Mouse (Mus musculus): ENCODE data around the gene Uck1.
A peak's percentile ranks its signal among the peaks of the same experiment; 100 is the strongest.

The Uck1 gene

GRCm38 (mm10) chr2:32218541-32219334 lies 41.2 kb downstream of the Uck1 start:
- DNase-seq (ENCODE audit: low spot score), result no peak

DNA sequence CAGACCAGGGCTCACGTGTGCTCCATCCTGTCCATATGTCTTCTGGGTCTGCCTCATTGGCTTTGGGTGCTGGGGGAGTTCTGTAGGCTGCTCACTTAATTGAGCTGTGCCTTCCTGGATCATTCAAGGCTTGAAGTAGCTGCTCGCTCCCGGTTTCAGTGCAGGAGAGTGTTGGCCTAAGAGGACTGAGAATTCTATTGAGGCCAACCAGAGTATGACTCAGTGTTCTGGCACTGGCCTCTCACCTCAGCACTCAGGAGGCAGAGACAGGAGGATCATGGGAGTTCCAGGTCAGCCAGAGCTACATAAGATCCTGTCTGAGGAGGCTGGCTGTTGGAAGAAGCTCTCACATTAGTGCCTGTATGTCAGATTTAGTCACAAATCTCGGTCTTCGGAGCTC lies 41.8 kb downstream of the Uck1 start:
- no peak for DNase-seq (ENCODE audit: low spot score)

GRCm38 (mm10) chr2:32217656-32218055 lies 42.3 kb downstream of the Uck1 start:
- DNase-seq (ENCODE audit: low spot score), result no peak

DNA sequence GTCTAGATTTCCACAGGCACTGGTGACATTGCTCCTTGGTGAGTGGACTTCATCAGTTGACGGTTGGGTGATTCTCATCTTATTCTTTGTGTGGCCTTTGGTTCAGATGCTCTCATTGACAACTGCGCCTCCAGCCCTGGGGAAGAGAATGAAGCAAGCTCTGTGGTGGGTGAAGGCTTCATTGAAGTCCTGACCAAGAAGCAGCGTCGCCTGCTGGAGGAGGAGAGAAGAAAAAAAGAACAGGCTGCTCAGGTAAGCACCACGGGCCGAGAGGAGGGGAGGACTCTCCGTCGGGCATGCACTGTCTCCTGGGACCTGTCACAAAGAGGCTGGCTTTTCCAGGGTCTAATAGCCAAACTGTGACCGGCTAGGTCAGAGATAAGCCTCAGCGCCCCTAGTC lies 43.5 kb downstream of the Uck1 start:
- no peak for DNase-seq (ENCODE audit: low spot score)

DNA sequence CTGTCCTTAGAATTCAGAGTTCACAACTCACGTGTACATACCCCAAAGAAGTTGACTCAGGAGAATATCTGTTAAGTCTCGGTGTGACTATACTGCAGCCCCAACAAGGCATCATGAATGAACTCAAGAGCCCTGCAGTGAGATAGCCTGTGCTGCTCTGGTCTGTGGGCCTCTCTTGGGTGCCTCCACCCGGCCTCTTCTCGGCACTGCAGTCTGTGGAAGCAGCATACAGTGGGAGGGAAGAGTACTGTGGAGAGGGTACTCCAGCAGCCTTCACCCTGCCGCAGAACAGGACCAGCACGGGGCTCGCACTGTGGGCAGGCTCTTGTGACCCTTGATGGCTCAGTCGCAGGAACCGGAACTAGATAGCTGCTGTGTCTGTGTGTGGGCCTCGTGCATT lies 44.4 kb downstream of the Uck1 start:
- no peak for DNase-seq (ENCODE audit: low spot score)

DNA sequence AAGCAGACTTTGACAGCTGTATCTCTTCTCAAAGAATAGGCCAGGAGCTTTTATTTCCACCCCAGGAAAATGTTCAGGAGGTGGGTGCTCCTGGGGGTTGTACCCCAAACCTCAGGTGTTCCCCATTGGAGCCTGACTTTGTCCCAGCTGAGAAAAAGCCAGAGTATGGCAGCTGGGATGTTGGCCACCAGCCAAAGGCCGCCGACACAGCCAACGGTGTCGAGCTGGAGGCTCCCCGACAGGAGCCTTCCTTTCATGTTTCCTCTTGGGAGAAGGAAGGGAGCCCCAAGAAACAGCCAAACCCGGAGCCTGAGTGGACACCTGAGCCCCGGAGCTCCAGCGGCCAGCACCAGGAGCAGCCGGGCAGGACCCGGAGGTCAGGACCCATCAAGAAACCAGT lies 47.0 kb downstream of the Uck1 start:
- no peak for DNase-seq (ENCODE audit: low spot score)

DNA sequence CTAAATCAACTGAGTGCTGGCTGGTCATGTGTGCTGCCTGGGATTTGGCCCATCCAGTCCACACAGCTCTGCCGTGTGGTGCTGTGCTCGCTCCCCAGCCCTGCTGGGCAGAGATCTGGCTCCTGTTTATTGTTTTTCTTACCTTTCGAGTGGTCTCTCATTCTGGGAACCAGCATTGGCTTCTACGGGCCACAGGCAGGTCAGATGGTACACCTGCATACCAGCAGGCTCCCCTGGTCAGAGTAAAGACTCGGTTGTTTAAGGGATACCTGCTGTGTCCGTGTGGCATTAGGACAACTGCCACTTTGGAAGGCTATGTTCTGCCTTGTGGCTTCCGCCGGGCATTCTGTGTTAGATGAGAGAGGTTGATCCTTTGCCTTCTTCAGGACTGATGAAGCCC lies 48.3 kb downstream of the Uck1 start:
- DNase-seq (ENCODE audit: low spot score), result no peak

GRCm38 (mm10) chr2:32207682-32208081 lies 52.3 kb downstream of the Uck1 start:
- peak; percentile 29 for DNase-seq (ENCODE audit: low spot score)

All from yolk sac, embryonic 10.5 days (tissue).